Mouse (Mus musculus): Measurements from ENCODE around the gene Slc15a2. TPM values are rescaled to one million over a fixed set of nuclear protein-coding genes. Genes with fewer than 3 reads are reported as not detected.

Gene Slc15a2
- 0.42 and 2.1 TPM in 2 replicates for polyA plus RNA-seq (2014; fragmentation: Nextera tagmentation; extraction: Ambion mirVana)

DNA sequence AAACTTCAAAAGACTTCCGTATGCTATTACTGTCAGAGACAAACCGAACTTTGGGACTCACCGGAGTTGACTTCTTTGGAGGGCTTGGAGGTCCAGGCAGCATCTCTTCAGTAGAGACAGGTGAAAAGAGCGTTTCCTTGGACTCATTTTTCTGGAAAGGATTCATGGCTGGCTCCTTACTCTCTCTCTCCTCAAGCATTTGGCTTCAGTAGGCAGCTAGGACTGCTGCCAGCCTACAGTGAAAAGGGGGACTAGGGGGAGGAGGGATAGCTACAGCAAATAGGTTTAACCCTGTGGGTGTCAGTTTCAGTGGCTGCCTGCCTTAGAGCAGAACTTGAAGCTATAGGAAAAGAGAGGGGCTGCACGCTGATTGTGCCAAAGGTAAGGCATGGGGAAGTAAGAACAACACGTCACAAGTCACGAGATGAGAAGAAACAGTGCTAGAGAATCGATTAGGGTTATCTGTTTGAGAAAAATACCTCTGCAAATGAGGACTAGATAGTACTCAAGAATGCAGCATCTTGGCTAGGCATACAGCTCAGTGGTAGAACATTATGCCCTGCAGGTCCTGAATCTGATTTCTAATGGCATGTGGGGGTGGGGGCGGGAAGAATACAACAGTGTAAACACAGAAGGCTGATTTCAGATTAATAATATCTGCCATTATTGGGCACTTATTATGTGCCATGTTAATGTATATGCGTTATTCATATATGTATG is at the start of gene Slc15a2:
Gene Slc15a2, minus strand, starts transcription at position 369 of the 720 bp plus-strand sequence.
- Histone ChIP-seq H3K9ac (ENCODE audit: low read length) (no peak within 1 kb of the TSS), H3K4me2 (ENCODE audit: low read length) (no peak within 1 kb of the TSS), H3K36me3 (ENCODE audit: control insufficient read depth, insufficient read depth, low read length) (no peaks in the 10 kb centered on the region), H3K4me3 (ENCODE audit: control insufficient read depth in 1 of 2, insufficient read depth in 1 of 2, low read depth in 1 of 2, low read length in 2 of 2) (no peak within 1 kb of the TSS), H3K9me3 (ENCODE audit: control insufficient read depth, low read length) (no peaks in the 10 kb centered on the region), H3K4me1 (ENCODE audit: control insufficient read depth in 2 of 2, insufficient read depth in 2 of 2, low read length in 2 of 2) (no peaks in the 10 kb centered on the region), H3K27me3 (ENCODE audit: control insufficient read depth, insufficient read depth, low read length) (no peaks in the 10 kb centered on the region), H3K27ac (replicated peaks in 1 of 2; ENCODE audit: control insufficient read depth in 1 of 2, insufficient read depth in 1 of 2, low read depth in 2 of 2, low read length in 2 of 2) (no peak within 1 kb of the TSS)
- WGBS, result 64% methylated on average over 10 of the region's 10 CpGs
- no peak for ATAC-seq (ENCODE audit: insufficient number of reproducible peaks, insufficient read depth, low FRiP score, low read depth)

GRCm38 (mm10) chr16:36828820-36829219 is 44.1 kb upstream of the Slc15a2 start:
- no peak for ATAC-seq (ENCODE audit: insufficient number of reproducible peaks, insufficient read depth, low FRiP score, low read depth)
- H3K4me2 ChIP-seq (ENCODE audit: low read length), result peak overlapping the region; percentile 93
- WGBS, result 7% methylated on average over 11 of the region's 11 CpGs
- no peaks in the 10 kb centered on the region for H3K27me3 ChIP-seq (ENCODE audit: control insufficient read depth, insufficient read depth, low read length)
- no peaks in the 10 kb centered on the region for H3K9me3 ChIP-seq (ENCODE audit: control insufficient read depth, low read length)
- H3K4me1 ChIP-seq (ENCODE audit: control insufficient read depth in 2 of 2, insufficient read depth in 2 of 2, low read length in 2 of 2), result peaks cover 3 to 4% of the 10 kb centered on the region in 2 experiments; a peak in 2 of 4 replicates
- H3K36me3 ChIP-seq (ENCODE audit: control insufficient read depth, insufficient read depth, low read length), result 0 out of 2 replicates have a peak, but pooled peaks cover 7% of the 10 kb centered on the region
- H3K27ac ChIP-seq (replicated peaks in 1 of 2; ENCODE audit: control insufficient read depth in 1 of 2, insufficient read depth in 1 of 2, low read depth in 2 of 2, low read length in 2 of 2), result no peak overlapping the region
- peak overlapping the region; percentile 75 for H3K9ac ChIP-seq (ENCODE audit: low read length)
- peak overlapping the region; percentile 60 to 83 for H3K4me3 ChIP-seq (ENCODE audit: control insufficient read depth in 1 of 2, insufficient read depth in 1 of 2, low read depth in 1 of 2, low read length in 2 of 2)

DNA sequence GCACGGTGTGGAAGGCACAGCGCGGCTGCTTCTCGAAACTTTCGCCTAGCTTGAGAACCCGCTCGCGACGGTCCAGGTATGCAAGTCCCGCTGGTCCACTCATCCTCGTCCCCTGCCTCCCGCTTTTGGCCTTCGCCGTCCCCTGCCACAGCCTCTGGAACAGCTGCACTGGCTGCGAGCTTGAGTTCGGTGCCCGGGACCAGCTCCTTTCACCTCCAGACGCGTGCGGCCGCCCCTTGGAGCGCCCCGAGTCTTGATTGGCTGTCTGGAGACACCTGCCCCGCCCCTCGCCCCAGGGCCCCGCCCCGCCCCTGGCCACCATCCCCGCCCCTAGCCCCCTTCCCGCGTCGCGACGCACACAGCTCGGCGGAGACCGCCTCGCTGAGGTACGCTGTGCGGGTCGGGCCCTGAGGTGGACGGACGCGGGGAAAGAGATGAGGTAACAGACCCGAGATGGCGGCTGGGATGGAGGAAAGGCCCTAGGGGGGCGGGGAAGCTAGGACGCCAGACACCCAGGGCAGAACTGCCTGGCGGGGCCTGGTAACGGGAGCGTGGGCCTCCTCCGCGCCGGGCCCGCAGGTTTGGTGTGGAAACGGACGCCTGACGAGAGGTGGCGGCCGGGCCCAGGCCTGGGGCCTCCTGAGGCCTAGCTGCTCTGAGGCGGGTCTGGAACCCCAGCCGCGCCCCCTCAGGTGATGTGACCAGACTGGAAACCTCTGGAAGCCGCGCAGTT is 43.5 kb upstream of the Slc15a2 start, which contains the start of gene Iqcb1:
Gene Iqcb1, plus strand, starts transcription at position 332 of the 733 bp plus-strand sequence.
- H3K9ac ChIP-seq (ENCODE audit: low read length), result peak within 1 kb of the TSS; percentile 75
- no peak within 1 kb of the TSS for H3K27ac ChIP-seq (replicated peaks in 1 of 2; ENCODE audit: control insufficient read depth in 1 of 2, insufficient read depth in 1 of 2, low read depth in 2 of 2, low read length in 2 of 2)
- peak within 1 kb of the TSS; percentile 60 to 83 for H3K4me3 ChIP-seq (ENCODE audit: control insufficient read depth in 1 of 2, insufficient read depth in 1 of 2, low read depth in 1 of 2, low read length in 2 of 2)
- peak within 1 kb of the TSS; percentile 93 for H3K4me2 ChIP-seq (ENCODE audit: low read length)
- H3K36me3 ChIP-seq (ENCODE audit: control insufficient read depth, insufficient read depth, low read length), result 0 out of 2 replicates have a peak, but pooled peaks cover 7% of the 10 kb centered on the region
- no peaks in the 10 kb centered on the region for H3K9me3 ChIP-seq (ENCODE audit: control insufficient read depth, low read length)
- WGBS, result under 1% methylated on average over 61 of the region's 64 CpGs
- no peaks in the 10 kb centered on the region for H3K27me3 ChIP-seq (ENCODE audit: control insufficient read depth, insufficient read depth, low read length)
- H3K4me1 ChIP-seq (ENCODE audit: control insufficient read depth in 2 of 2, insufficient read depth in 2 of 2, low read length in 2 of 2), result peaks cover 3 to 4% of the 10 kb centered on the region in 2 experiments; a peak in 2 of 4 replicates
- ATAC-seq (ENCODE audit: insufficient number of reproducible peaks, insufficient read depth, low FRiP score, low read depth), result peak; percentile 97

- no peaks in the 10 kb centered on the region for H3K9me3 ChIP-seq (ENCODE audit: control insufficient read depth, low read length)
- H3K36me3 ChIP-seq (ENCODE audit: control insufficient read depth, insufficient read depth, low read length), result 0 out of 2 replicates have a peak, but pooled peaks cover 7% of the 10 kb centered on the region
- 7% methylated on average over 11 of the region's 11 CpGs for WGBS
- H3K4me3 ChIP-seq (ENCODE audit: control insufficient read depth in 1 of 2, insufficient read depth in 1 of 2, low read depth in 1 of 2, low read length in 2 of 2), result peak overlapping the region; percentile 60 to 83
- peaks cover 3 to 4% of the 10 kb centered on the region in 2 experiments; a peak in 2 of 4 replicates for H3K4me1 ChIP-seq (ENCODE audit: control insufficient read depth in 2 of 2, insufficient read depth in 2 of 2, low read length in 2 of 2)
- H3K27ac ChIP-seq (replicated peaks in 1 of 2; ENCODE audit: control insufficient read depth in 1 of 2, insufficient read depth in 1 of 2, low read depth in 2 of 2, low read length in 2 of 2), result no peak overlapping the region
- peak overlapping the region; percentile 93 for H3K4me2 ChIP-seq (ENCODE audit: low read length)
- H3K27me3 ChIP-seq (ENCODE audit: control insufficient read depth, insufficient read depth, low read length), result no peaks in the 10 kb centered on the region
- peak overlapping the region; percentile 75 for H3K9ac ChIP-seq (ENCODE audit: low read length)
- ATAC-seq (ENCODE audit: insufficient number of reproducible peaks, insufficient read depth, low FRiP score, low read depth), result peak; percentile 11; the same call in 1 of the 2 replicates
Observed at GRCm38 (mm10) chr16:36827611-36828053, 42.9 kb upstream of the Slc15a2 start.

DNA sequence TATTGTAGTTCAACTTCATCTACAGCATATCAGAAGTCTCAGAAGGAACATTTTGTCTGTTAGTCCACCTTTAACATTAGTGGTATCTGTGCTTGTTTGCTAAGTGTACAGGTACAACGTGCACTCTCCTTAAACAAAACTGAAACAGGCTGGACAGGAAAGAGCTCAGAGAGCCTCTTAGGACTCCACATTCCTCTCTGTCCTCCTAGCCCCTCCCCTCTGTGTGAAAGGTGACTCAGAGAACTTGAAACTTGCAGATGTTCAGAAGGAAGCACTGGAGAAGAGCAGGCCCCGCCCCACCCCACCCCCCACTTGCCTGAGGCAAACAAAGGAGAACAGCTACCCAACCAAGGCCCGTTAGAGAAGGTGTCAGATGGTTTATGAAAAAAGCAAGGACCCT is 36.7 kb upstream of the Slc15a2 start:
- Histone ChIP-seq H3K27ac (replicated peaks in 1 of 2; ENCODE audit: control insufficient read depth in 1 of 2, insufficient read depth in 1 of 2, low read depth in 2 of 2, low read length in 2 of 2) (no peak overlapping the region), H3K4me1 (ENCODE audit: control insufficient read depth in 2 of 2, insufficient read depth in 2 of 2, low read length in 2 of 2) (peaks cover 0 to 2% of the 10 kb centered on the region in 2 experiments; a peak in 1 of 4 replicates), H3K9ac (ENCODE audit: low read length) (no peak overlapping the region), H3K27me3 (ENCODE audit: control insufficient read depth, insufficient read depth, low read length) (no peaks in the 10 kb centered on the region), H3K4me3 (ENCODE audit: control insufficient read depth in 1 of 2, insufficient read depth in 1 of 2, low read depth in 1 of 2, low read length in 2 of 2) (no peak overlapping the region), H3K9me3 (ENCODE audit: control insufficient read depth, low read length) (no peaks in the 10 kb centered on the region), H3K4me2 (ENCODE audit: low read length) (no peak overlapping the region), H3K36me3 (ENCODE audit: control insufficient read depth, insufficient read depth, low read length) (no peaks in the 10 kb centered on the region)
- WGBS, result 11% methylated on average over 3 of the region's 3 CpGs
- ATAC-seq (ENCODE audit: insufficient number of reproducible peaks, insufficient read depth, low FRiP score, low read depth), result no peak

- Histone ChIP-seq H3K27ac (replicated peaks in 1 of 2; ENCODE audit: control insufficient read depth in 1 of 2, insufficient read depth in 1 of 2, low read depth in 2 of 2, low read length in 2 of 2) (no peak overlapping the region), H3K4me3 (ENCODE audit: control insufficient read depth in 1 of 2, insufficient read depth in 1 of 2, low read depth in 1 of 2, low read length in 2 of 2) (no peak overlapping the region), H3K4me2 (ENCODE audit: low read length) (no peak overlapping the region), H3K27me3 (ENCODE audit: control insufficient read depth, insufficient read depth, low read length) (no peaks in the 10 kb centered on the region), H3K9me3 (ENCODE audit: control insufficient read depth, low read length) (no peaks in the 10 kb centered on the region), H3K4me1 (ENCODE audit: control insufficient read depth in 2 of 2, insufficient read depth in 2 of 2, low read length in 2 of 2) (peaks cover 0 to 2% of the 10 kb centered on the region in 2 experiments; a peak in 1 of 4 replicates), H3K9ac (ENCODE audit: low read length) (no peak overlapping the region), H3K36me3 (ENCODE audit: control insufficient read depth, insufficient read depth, low read length) (no peaks in the 10 kb centered on the region)
- 44% methylated on average over 3 of the region's 3 CpGs for WGBS
- ATAC-seq (ENCODE audit: insufficient number of reproducible peaks, insufficient read depth, low FRiP score, low read depth), result no peak
Observed at GRCm38 (mm10) chr16:36820747-36821146, 36.0 kb upstream of the Slc15a2 start.

DNA sequence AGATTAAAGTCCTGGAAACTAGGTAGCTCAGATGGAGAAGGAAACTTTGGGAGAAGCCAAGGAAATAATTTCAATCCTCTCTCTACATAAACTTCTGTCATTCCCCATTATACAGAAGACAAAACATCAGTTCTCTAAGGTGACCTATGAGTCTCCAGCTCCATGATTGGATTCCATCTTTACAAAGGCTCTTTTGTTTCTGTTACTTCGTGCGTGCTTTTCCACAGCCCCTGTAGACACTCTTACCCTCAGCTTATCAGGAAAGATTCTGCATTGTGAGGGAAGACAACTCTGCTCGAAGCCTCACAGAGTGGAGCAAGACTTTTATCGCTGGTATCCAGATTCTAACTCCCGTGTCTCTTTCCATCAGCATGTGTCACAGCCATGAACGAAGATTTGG is 35.3 kb upstream of the Slc15a2 start:
- WGBS, result 60% methylated on average over 6 of the region's 6 CpGs
- Histone ChIP-seq H3K4me1 (ENCODE audit: control insufficient read depth in 2 of 2, insufficient read depth in 2 of 2, low read length in 2 of 2) (peaks cover 0 to 2% of the 10 kb centered on the region in 2 experiments; a peak in 1 of 4 replicates), H3K4me2 (ENCODE audit: low read length) (no peak overlapping the region)

More for the DNA sequence above, 35.3 kb upstream of the Slc15a2 start:
- Histone ChIP-seq H3K9me3 (ENCODE audit: control insufficient read depth, low read length) (no peaks in the 10 kb centered on the region), H3K4me3 (ENCODE audit: control insufficient read depth in 1 of 2, insufficient read depth in 1 of 2, low read depth in 1 of 2, low read length in 2 of 2) (no peak overlapping the region), H3K36me3 (ENCODE audit: control insufficient read depth, insufficient read depth, low read length) (no peaks in the 10 kb centered on the region), H3K27ac (replicated peaks in 1 of 2; ENCODE audit: control insufficient read depth in 1 of 2, insufficient read depth in 1 of 2, low read depth in 2 of 2, low read length in 2 of 2) (no peak overlapping the region), H3K27me3 (ENCODE audit: control insufficient read depth, insufficient read depth, low read length) (no peaks in the 10 kb centered on the region), H3K9ac (ENCODE audit: low read length) (no peak overlapping the region)
- ATAC-seq (ENCODE audit: insufficient number of reproducible peaks, insufficient read depth, low FRiP score, low read depth), result no peak

Measured in heart, embryonic 14.5 days (tissue).